Mouse (Mus musculus) heart, embryonic 11.5 days (tissue): ENCODE measurements at regions not wholly inside any gene's neighbourhood (a gene's known extent, or its start where the extent isn't known, plus 50 kb on each side); places are given as distances from the start of the nearest gene placed in this dataset.

Experiments used
- ATAC-seq: fragments of 200-750 bp; cut with Nextera tagmentation; replicated peaks from 2 replicates; pipeline ENCODE4 v1.8.0; 2017; ENCODE audit warnings: moderate library complexity; ENCODE audit not compliant: insufficient number of reproducible peaks, low FRiP score, low TSS enrichment
- H3K27ac ChIP-seq: fragments of 300-500 bp; sonication (generic); 2 replicates; pipeline ENCODE4 v1.5.1; 2014; ENCODE audit warnings: mild to moderate bottlenecking, low read depth, low read length
- H3K27me3 ChIP-seq: fragments of 300-500 bp; sonication (generic); 2 replicates; pipeline ENCODE4 v1.6.1; 2014; ENCODE audit warnings: mild to moderate bottlenecking, low read length, mixed read lengths; ENCODE audit not compliant: control insufficient read depth, insufficient read depth
- H3K36me3 ChIP-seq: fragments of 300-500 bp; sonication (generic); 2 replicates; pipeline ENCODE4 v1.6.1; 2014; ENCODE audit warnings: mild to moderate bottlenecking, low read length, moderate library complexity, mixed read lengths; ENCODE audit not compliant: control insufficient read depth, insufficient read depth
- H3K4me1 ChIP-seq: fragments of 300-500 bp; sonication (generic); 2 replicates; pipeline ENCODE4 v1.6.1; 2014; ENCODE audit warnings: low read length; ENCODE audit not compliant: control insufficient read depth, insufficient read depth
- H3K4me2 ChIP-seq: fragments of 300-500 bp; sonication (generic); 2 replicates; pipeline ENCODE4 v1.6.1; 2014; ENCODE audit warnings: mild to moderate bottlenecking, moderate library complexity
- H3K4me3 ChIP-seq: fragments of 300-500 bp; sonication (generic); 2 replicates; pipeline ENCODE4 v1.5.1; 2014; ENCODE audit warnings: low read depth, low read length
- H3K9ac ChIP-seq: fragments of 300-500 bp; sonication (generic); 2 replicates; pipeline ENCODE4 v1.6.1; 2014; ENCODE audit warnings: mild to moderate bottlenecking, low read depth, low read length, moderate library complexity
- H3K9me3 ChIP-seq: fragments of 300-500 bp; sonication (generic); replicated peaks from 2 replicates; pipeline ENCODE4 v1.6.1; 2016; ENCODE audit warnings: low read length; ENCODE audit not compliant: control insufficient read depth
- WGBS: fragments of 180-500 bp; shearing (Covaris S2); extraction: QIAGEN DNeasy Blood & Tissue Kit; methylation state at CpG from one replicate; pipeline ENCODE4 v1.1.7; 2014; ENCODE audit not compliant: insufficient replicate concordance; 5-methylcytosine and 5-hydroxymethylcytosine counted together

DNA sequence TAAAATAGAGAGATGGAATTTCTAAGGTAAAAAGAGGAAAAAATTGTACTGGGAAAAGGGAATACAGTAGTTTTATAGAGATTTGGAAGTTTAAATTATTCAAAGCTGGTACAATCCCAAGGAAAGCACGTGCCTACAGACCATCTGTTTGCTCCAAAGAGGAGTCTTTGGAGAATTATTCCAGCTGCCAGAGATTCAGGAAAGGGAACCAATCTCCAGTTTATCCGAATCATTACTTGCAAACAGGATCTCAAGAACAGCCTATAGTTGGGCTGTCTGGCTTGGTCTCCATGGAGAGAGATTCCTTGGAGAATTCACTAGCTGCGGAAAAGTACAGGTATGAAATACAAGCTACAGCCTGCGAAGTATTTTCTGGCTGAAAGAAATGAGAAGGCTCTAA lies 491.3 kb upstream of the Negr1 start:
- Histone ChIP-seq H3K36me3 (no peaks in the 10 kb centered on the region), H3K4me3 (no peak overlapping the region), H3K9me3 (no peaks in the 10 kb centered on the region), H3K4me1 (no peaks in the 10 kb centered on the region), H3K27me3 (no peaks in the 10 kb centered on the region), H3K4me2 (no peak overlapping the region), H3K27ac (no peak overlapping the region), H3K9ac (no peak overlapping the region)
- ATAC-seq, result no peak
- 81% methylated on average over 4 of the region's 4 CpGs for WGBS

DNA sequence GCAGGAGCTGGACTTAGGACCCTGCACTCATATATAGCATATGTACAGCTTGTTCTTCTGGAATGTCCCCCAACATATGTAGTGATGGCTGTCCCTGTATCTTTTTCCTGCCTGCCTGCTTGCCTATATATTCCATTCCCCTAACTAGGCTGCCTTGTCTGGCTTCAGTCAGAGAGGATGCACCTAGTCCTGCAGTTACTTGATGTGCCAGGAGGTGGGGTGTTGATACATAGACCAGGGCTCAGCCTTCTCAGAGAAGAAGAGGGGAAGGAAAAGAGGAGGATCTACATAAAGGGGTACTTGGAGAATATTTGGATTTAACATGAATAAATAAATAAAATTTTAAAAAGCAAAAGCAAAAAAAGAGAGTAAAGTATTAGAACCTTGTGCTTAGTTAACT lies 479.3 kb upstream of the Negr1 start:
- H3K9me3 ChIP-seq, result no peaks in the 10 kb centered on the region
- no peak overlapping the region for H3K4me2 ChIP-seq
- no peak overlapping the region for H3K4me3 ChIP-seq
- H3K36me3 ChIP-seq, result no peaks in the 10 kb centered on the region
- no peak overlapping the region for H3K27ac ChIP-seq
- ATAC-seq, result no peak
- no peaks in the 10 kb centered on the region for H3K4me1 ChIP-seq
- no peaks in the 10 kb centered on the region for H3K27me3 ChIP-seq
- no peak overlapping the region for H3K9ac ChIP-seq

DNA sequence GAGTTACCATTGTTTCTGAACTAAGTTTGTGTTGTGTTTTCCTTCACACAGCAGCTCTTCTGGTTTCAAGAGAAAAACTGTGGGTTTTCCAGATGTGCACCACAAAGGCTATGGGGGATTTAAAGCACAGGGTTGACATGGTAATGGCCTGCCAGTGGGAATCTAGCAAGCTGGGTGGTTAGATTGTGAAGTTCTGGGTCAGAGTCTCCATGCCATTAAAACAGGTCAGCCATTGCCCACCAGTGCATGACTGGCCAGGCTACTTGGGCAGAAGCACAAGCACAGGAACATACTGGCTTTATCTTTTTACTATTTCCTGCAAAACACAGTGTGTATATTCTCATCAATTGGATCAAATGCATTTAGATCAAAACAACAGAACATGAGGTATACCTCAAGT lies 467.9 kb upstream of the Negr1 start:
- Histone ChIP-seq H3K4me2 (no peak overlapping the region), H3K9me3 (no peaks in the 10 kb centered on the region)
- no peak for ATAC-seq

DNA sequence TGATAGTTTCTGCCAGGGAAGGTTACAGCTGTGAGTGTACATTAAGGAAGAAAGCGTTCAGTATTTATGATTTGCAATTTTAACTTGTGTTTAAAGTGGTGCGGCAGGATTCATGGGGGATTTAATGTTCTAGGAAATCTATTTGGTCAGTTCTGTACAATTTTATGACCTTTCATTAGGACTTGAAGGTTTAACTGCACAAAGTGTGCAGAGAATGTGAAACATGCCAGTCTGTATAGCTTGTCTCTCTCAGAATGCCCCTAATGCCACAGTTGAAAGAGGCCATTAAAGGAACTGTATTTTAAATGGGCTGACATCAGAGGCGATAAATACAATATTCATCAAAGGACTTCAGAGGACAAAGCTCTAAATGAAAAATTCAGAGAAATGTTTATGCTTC lies 466.6 kb upstream of the Negr1 start:
- H3K4me1 ChIP-seq, result no peaks in the 10 kb centered on the region
- H3K36me3 ChIP-seq, result no peaks in the 10 kb centered on the region
- WGBS, result 81% methylated on average over 3 of the region's 3 CpGs

More for the DNA sequence above, 467.9 kb upstream of the Negr1 start:
- no peaks in the 10 kb centered on the region for H3K4me1 ChIP-seq
- H3K36me3 ChIP-seq, result no peaks in the 10 kb centered on the region
- H3K27ac ChIP-seq, result no peak overlapping the region
- H3K9ac ChIP-seq, result no peak overlapping the region
- H3K27me3 ChIP-seq, result no peaks in the 10 kb centered on the region
- no peak overlapping the region for H3K4me3 ChIP-seq

DNA sequence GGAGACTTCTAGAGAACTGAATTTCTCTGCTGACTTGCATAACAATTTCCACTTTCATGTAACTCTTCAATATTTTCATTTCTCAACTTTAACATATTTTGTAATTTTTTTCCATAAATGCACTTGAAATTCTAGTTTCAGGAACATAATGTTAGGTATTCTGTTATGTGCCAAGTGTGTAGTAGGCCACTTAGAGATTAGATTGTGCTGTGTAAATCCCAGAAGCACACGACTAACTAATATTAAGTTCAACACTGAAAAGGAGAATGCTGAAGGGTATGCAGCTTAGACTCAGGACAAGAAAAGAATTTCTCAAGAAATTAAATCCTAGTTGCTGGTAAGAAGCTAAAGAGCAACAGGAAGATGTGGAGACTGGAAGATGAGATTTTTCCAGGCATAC lies 455.8 kb upstream of the Negr1 start:
- Histone ChIP-seq H3K27me3 (no peaks in the 10 kb centered on the region), H3K36me3 (no peaks in the 10 kb centered on the region), H3K4me2 (no peak overlapping the region), H3K4me1 (no peaks in the 10 kb centered on the region), H3K27ac (no peak overlapping the region), H3K9ac (no peak overlapping the region), H3K4me3 (no peak overlapping the region), H3K9me3 (no peaks in the 10 kb centered on the region)
- ATAC-seq, result no peak
- WGBS, result 57% methylated on average over 1 of the region's 1 CpGs

More for the DNA sequence above, 466.6 kb upstream of the Negr1 start:
- Histone ChIP-seq H3K27ac (no peak overlapping the region), H3K9ac (no peak overlapping the region), H3K9me3 (no peaks in the 10 kb centered on the region), H3K27me3 (no peaks in the 10 kb centered on the region), H3K4me2 (no peak overlapping the region), H3K4me3 (no peak overlapping the region)
- no peak for ATAC-seq

DNA sequence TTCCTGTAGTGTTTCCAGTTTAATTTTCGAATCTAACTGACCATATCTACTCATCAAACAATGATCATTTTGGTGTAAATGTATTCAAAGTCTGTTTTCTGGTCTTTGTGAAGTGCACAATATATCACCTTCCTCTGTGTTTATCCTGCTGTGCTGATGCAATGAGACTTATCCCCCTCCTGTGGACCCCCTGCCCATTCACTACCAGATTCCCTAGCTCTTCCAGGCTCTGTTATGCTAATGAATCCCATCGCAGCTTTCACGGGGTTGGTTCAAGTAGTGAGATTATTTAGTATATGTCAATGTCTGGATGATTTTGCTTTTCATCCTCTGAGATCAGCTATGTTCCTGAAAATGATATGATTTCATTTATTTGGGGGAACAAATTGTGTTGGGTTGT lies 441.3 kb upstream of the Negr1 start:
- no peak overlapping the region for H3K4me3 ChIP-seq
- no peaks in the 10 kb centered on the region for H3K4me1 ChIP-seq
- no peak overlapping the region for H3K4me2 ChIP-seq
- H3K36me3 ChIP-seq, result no peaks in the 10 kb centered on the region
- no peaks in the 10 kb centered on the region for H3K9me3 ChIP-seq
- ATAC-seq, result no peak
- no peaks in the 10 kb centered on the region for H3K27me3 ChIP-seq
- 38% methylated on average over 3 of the region's 3 CpGs for WGBS
- no peak overlapping the region for H3K9ac ChIP-seq
- no peak overlapping the region for H3K27ac ChIP-seq

DNA sequence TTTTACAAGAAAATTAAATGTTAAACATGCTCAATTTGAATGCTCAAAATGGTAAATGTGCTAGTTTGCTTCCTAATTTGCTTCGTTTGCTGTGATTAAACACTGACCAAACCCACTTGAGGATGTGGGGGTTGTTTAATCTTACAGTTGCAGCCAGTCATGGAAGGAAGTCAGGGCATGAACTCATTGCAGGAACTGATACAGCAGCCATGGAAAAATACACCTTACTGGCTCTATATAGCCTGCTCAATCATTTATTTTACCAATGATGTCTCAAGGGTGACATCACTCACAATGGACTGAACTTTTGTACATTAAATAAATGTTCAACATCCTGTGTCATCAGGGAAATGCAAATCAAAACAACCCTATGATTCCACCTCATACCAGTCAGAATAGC lies 430.0 kb upstream of the Negr1 start:
- H3K9me3 ChIP-seq, result no peaks in the 10 kb centered on the region
- H3K9ac ChIP-seq, result no peak overlapping the region
- ATAC-seq, result peak; percentile 59; the same call in 1 of the 2 replicates
- H3K27me3 ChIP-seq, result no peaks in the 10 kb centered on the region
- H3K4me1 ChIP-seq, result no peaks in the 10 kb centered on the region
- no peaks in the 10 kb centered on the region for H3K36me3 ChIP-seq
- WGBS, result 34% methylated on average over 1 of the region's 1 CpGs
- no peak overlapping the region for H3K27ac ChIP-seq
- H3K4me3 ChIP-seq, result no peak overlapping the region
- no peak overlapping the region for H3K4me2 ChIP-seq

DNA sequence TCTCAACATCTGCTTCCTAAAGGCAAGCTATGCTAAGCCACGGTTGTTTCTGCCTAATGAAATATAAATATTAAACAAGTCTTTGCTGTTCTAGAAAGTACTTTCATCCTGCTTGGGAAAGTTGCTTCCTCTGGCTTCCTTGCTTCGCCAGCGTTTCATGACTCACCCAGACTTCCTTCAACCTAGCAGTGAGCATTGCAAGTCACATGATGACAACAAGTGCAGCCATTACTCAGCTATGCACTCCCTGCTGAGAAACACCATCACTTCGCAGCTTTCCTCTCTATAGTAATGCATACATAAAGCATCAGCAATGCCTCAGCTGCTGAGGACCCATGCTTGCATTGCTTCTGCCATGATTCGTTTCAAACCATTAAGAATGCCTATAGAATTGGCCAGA lies 420.2 kb upstream of the Negr1 start:
- WGBS, result 72% methylated on average over 5 of the region's 5 CpGs
- no peak overlapping the region for H3K27ac ChIP-seq
- H3K4me1 ChIP-seq, result no peaks in the 10 kb centered on the region
- no peak overlapping the region for H3K4me3 ChIP-seq
- no peak overlapping the region for H3K9ac ChIP-seq
- no peak for ATAC-seq
- H3K36me3 ChIP-seq, result no peaks in the 10 kb centered on the region
- no peak overlapping the region for H3K4me2 ChIP-seq
- H3K9me3 ChIP-seq, result no peaks in the 10 kb centered on the region
- H3K27me3 ChIP-seq, result no peaks in the 10 kb centered on the region

DNA sequence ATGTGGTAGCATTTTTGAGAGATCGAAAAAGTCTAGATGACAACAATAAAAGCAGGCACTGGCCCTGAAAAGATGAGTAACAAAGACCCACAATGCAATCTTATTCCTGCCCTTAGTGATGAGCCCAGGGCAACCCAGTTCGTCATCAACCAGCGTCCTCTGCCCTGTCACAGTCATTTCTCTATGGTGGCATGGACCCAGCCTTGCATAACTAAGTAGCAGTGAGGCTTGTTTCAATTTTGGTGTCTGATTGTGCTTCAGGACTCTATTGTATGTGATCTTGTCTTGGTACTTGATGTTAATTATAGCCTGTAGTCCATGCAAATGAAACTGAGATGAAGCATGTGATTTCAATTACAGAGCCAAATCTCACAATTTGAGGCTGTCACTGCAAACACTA lies 412.3 kb upstream of the Negr1 start:
- Histone ChIP-seq H3K27me3 (no peaks in the 10 kb centered on the region), H3K36me3 (no peaks in the 10 kb centered on the region), H3K4me3 (no peak overlapping the region), H3K4me2 (no peak overlapping the region), H3K9ac (no peak overlapping the region), H3K9me3 (no peaks in the 10 kb centered on the region), H3K27ac (no peak overlapping the region), H3K4me1 (no peaks in the 10 kb centered on the region)
- 90% methylated on average over 3 of the region's 3 CpGs for WGBS
- ATAC-seq, result no peak
